Mouse (Mus musculus) liver, adult 2 months (tissue): ENCODE data around the gene Tfap2a.

Experiments used
- CTCF ChIP-seq: fragments of 200-500 bp; IDR thresholded peaks from 2 replicates; pipeline ENCODE4 v1.5.1; 2011; ENCODE audit warnings: low read depth, low read length, control low read depth
- POLR2A ChIP-seq: fragments of 200-500 bp; IDR thresholded peaks from 2 replicates; pipeline ENCODE4 v1.6.1; 2011; ENCODE audit warnings: low read length, control low read depth; ENCODE audit not compliant: insufficient read depth; ENCODE audit errors: extremely low read depth

GRCm38 (mm10) chr13:40732816-40733541 is 5.2 kb downstream of the Tfap2a start:
- TF ChIP-seq CTCF (no peak), POLR2A (no peak)
